ENCODE assay signal across 16 mouse cellular contexts in the genomic region with DNA sequence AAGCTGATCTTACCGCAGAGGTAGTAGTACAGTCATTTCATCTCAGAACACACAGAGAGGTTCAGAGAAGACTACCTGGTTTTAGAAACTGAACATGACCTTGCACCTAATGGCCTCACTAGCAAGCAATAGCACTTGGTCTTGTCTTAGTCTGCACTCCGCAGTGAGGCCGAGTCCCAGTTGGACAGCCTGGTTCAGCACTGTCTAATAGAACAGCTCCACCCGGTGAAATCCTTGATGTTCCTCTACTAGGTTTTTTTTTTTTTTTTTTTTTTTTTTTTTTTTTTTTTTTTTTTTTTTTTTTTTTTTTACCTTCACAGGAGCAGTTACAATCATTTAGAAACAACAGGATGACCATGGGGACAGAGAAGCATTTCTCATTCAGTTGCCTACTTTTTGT. TPM values are rescaled to one million over a fixed set of nuclear protein-coding genes. Genes with fewer than 3 reads are reported as not detected.
A peak's percentile ranks its signal among the peaks of the same experiment; 100 is the strongest.
DNase-seq lines count a peak whose midpoint lies in the region; ATAC-seq and TF ChIP-seq lines count a peak whose summit lies in the region.
"Had no signal": no experiment of that assay in that cellular context is flagged by ENCODE, and none has a peak within 500 bp of the region (broad histone marks: within the 10 kb centered on the region; RNA-seq: fewer than 3 reads in every experiment).

No protein-coding gene starts in this region.

- 63% methylated on average over 4 of the region's 4 CpGs for WGBS in intestine, embryonic 14.5 days
- 60% methylated on average over 4 of the region's 4 CpGs for WGBS in intestine, postnatal 0 days

- peak; percentile 67 for DNase-seq in intestine, embryonic 14.5 days (ENCODE audit: low spot score)
- DNase-seq in 3T3-L1 (ENCODE audit: low read depth, low spot score) (peak; percentile 8), ES-E14 (ENCODE audit: low read depth, low spot score) (peak; percentile 16)
- peak; percentile 38 for DNase-seq in forelimb bud, embryonic 11.5 days (ENCODE audit: low read depth, low spot score)
- no peak for DNase-seq in spleen, postnatal 4 days (ENCODE audit: low spot score in 2 of 2)
- DNase-seq: adrenal gland, adult 2 months; cerebellum, adult 8-10 months; layer of hippocampus, adult 9-11 months had no signal

- H3K9me3 ChIP-seq in intestine, embryonic 14.5 days (ENCODE audit: control insufficient read depth, low read length), result no peaks in the 10 kb centered on the region
- no peaks in the 10 kb centered on the region for H3K9me3 ChIP-seq in intestine, postnatal 0 days (ENCODE audit: control insufficient read depth)
- no peaks in the 10 kb centered on the region for H3K9me3 ChIP-seq in ES-E14 (ENCODE audit: control insufficient read depth, insufficient read depth, low read depth, low read length)
- H3K9me3 ChIP-seq: forebrain, embryonic 15.5 days; megakaryocyte, embryonic 14.5 days had no signal

- TF ChIP-seq CTCF in intestine, postnatal 0 days (IDR thresholded peaks at IDR 0.05; ENCODE audit: low read depth), result no peak

- in situ Hi-C loops in ES-E14 (cut with MboI; ENCODE audit: low sequenced_read_pairs in 2 of 2, unreplicated experiment in 2 of 2), result no loop called here

- H3K4me1 ChIP-seq in intestine, embryonic 14.5 days (replicated peaks; ENCODE audit: control insufficient read depth, insufficient read depth, low read length), result no peaks in the 10 kb centered on the region
- no peaks in the 10 kb centered on the region for H3K4me1 ChIP-seq in intestine, postnatal 0 days (replicated peaks; ENCODE audit: control insufficient read depth, insufficient read depth, low read length)
- no peaks in the 10 kb centered on the region for H3K4me1 ChIP-seq in ES-E14 (ENCODE audit: control insufficient read depth in 2 of 2, insufficient read depth in 2 of 2, low read length in 2 of 2, poor library complexity in 1 of 2)
- H3K4me1 ChIP-seq: forebrain, embryonic 15.5 days; megakaryocyte, embryonic 14.5 days had no signal

- H3K36me3 ChIP-seq in intestine, embryonic 14.5 days (ENCODE audit: control insufficient read depth, insufficient read depth, low read length), result no peaks in the 10 kb centered on the region
- no peaks in the 10 kb centered on the region for H3K36me3 ChIP-seq in intestine, postnatal 0 days (ENCODE audit: control insufficient read depth, insufficient read depth)
- H3K36me3 ChIP-seq in ES-E14 (ENCODE audit: control insufficient read depth, insufficient read depth, low read length, poor library complexity, severe bottlenecking), result no peaks in the 10 kb centered on the region
- H3K36me3 ChIP-seq: forebrain, embryonic 15.5 days had no signal

- no peaks in the 10 kb centered on the region for H3K27me3 ChIP-seq in intestine, embryonic 14.5 days (replicated peaks; ENCODE audit: control insufficient read depth, insufficient read depth, low read length)
- H3K27me3 ChIP-seq in intestine, postnatal 0 days (replicated peaks; ENCODE audit: control insufficient read depth, insufficient read depth, low read length), result no peaks in the 10 kb centered on the region
- H3K27me3 ChIP-seq: forebrain, embryonic 15.5 days; megakaryocyte, embryonic 14.5 days had no signal

- no peak overlapping the region for H3K9ac ChIP-seq in intestine, embryonic 14.5 days (ENCODE audit: low read length)
- no peak overlapping the region for H3K9ac ChIP-seq in intestine, postnatal 0 days (ENCODE audit: low read depth, low read length)
- no peak overlapping the region for H3K9ac ChIP-seq in ES-E14 (ENCODE audit: insufficient read depth, low read depth, low read length, poor library complexity, severe bottlenecking)
- H3K9ac ChIP-seq: forebrain, embryonic 15.5 days had no signal

- no peak for ATAC-seq in intestine, embryonic 14.5 days (replicated peaks; ENCODE audit: low FRiP score, low TSS enrichment, low read depth)
- ATAC-seq in intestine, postnatal 0 days, result no peak
- ATAC-seq in activated CD4-positive, CD25-positive, alpha-beta regulatory T cell, adult 4 months, result no peak
- ATAC-seq: forebrain, embryonic 15.5 days; hindbrain, postnatal 0 days had no signal

- no peak overlapping the region for H3K27ac ChIP-seq in intestine, embryonic 14.5 days (ENCODE audit: low read depth)
- no peak overlapping the region for H3K27ac ChIP-seq in intestine, postnatal 0 days (ENCODE audit: low read depth, low read length)
- H3K27ac ChIP-seq in ES-E14 (ENCODE audit: insufficient read depth, low read depth, low read length, poor library complexity, severe bottlenecking), result no peak overlapping the region
- H3K27ac ChIP-seq: forebrain, embryonic 15.5 days; hindbrain, postnatal 0 days had no signal

- H3K4me3 ChIP-seq in intestine, embryonic 14.5 days (ENCODE audit: low read depth, low read length), result no peak overlapping the region
- H3K4me3 ChIP-seq in intestine, postnatal 0 days (ENCODE audit: low read depth, low read length), result no peak overlapping the region
- H3K4me3 ChIP-seq in ES-E14 (ENCODE audit: insufficient read depth in 1 of 2, low read depth in 1 of 2, low read length in 2 of 2, poor library complexity in 1 of 2, severe bottlenecking in 1 of 2), result no peak overlapping the region
- H3K4me3 ChIP-seq: erythroblast, embryonic 14.5 days; forebrain, embryonic 15.5 days; megakaryocyte, embryonic 14.5 days had no signal

- no peak overlapping the region for H3K4me2 ChIP-seq in intestine, embryonic 14.5 days (ENCODE audit: low read length)
- H3K4me2 ChIP-seq in intestine, postnatal 0 days (replicated peaks; ENCODE audit: low read depth), result no peak overlapping the region
- H3K4me2 ChIP-seq: forebrain, embryonic 15.5 days; liver, embryonic 11.5 days had no signal

TF ChIP-seq in ES-E14, 5 proteins besides CTCF, POLR2A, EP300 and RAD21:
- peak; percentile 96 for TF ChIP-seq ZNF384 (IDR thresholded peaks at IDR 0.05; ENCODE audit: low read depth, low read length)
- no peak for TF ChIP-seq CHD2 (IDR thresholded peaks at IDR 0.05; ENCODE audit: low read depth, low read length)

RNA-seq across cellular contexts. Expression of a gene that starts 19.3 kb away (rescaled TPM):
- polyA plus RNA-seq in intestine, embryonic 14.5 days (2014; fragmentation: Nextera tagmentation; extraction: Ambion mirVana), result 2.6 and 2.7 TPM in 2 replicates
- polyA plus RNA-seq in intestine, postnatal 0 days (2015; fragmentation: Nextera tagmentation; extraction: Ambion mirVana), result 0.68 and 0.87 TPM in 2 replicates
- 0.09 TPM in 1 of 2 replicates, not detected in the other for total RNA-seq in ES-E14 (2012; rRNA removed)
- polyA plus RNA-seq in activated CD4-positive, CD25-positive, alpha-beta regulatory T cell, adult 4 months (2017; shearing (Covaris generic)), result not detected
- total RNA-seq: monocyte, adult 5-6 weeks had no signal
- polyA plus RNA-seq: erythroblast, embryonic 14.5 days had no signal

Comparison
In these comparisons a context has a peak if more than half of its experiments do, and no peak if none do; other contexts are left out.
1. DNase-seq: peak in intestine, embryonic 14.5 days (single experiment), 3T3-L1 (single experiment), ES-E14 (single experiment) and forelimb bud, embryonic 11.5 days (single experiment); none in spleen, postnatal 4 days (0 of 2).